Mouse (Mus musculus) left cerebral cortex, postnatal 25 days (tissue): Measurements from ENCODE around the gene Hoxa1. TPM values are rescaled to one million over a fixed set of nuclear protein-coding genes. Genes with fewer than 3 reads are reported as not detected.

Experiments used
- DNase-seq, 2 experiments: peaks; one replicate each; pipeline ENCODE4 v3.0.0; 2022; ENCODE audit warnings: low spot score in 2 of 2, mixed read lengths in 1 of 2
- intact Hi-C: fragments of 180-260 bp; cut with DNase I; formaldehyde crosslinking; loops from one replicate; pipeline ENCODE4 v1.15.1; 2025
- total RNA-seq, 2 experiments: library from RNA; stranded (reverse); gene quantifications; 2 replicates each; pipeline ENCODE4 v1.2.3; 2021

Hoxa1 gene
- total RNA-seq, 2 experiments from 2014 or later = not detected

- DNase-seq = no peak
Measured at GRCm38 (mm10) chr6:52162611-52163365, 4.7 kb upstream of the Hoxa1 start.

DNA sequence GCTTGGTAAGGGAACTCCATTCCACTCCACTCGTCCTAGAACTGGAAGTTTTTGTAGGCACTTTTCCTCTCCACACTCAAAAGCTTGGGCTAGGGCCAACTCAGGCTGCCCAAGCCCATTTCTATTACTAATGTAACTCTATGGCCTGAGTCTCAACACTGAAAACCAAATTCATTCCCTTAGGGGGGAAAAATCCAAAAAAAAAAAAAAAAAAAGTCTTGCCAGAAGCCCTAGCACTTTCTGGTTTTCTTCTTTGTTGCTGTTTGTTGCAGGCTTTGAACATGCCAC is 3.9 kb upstream of the Hoxa1 start:
- no peak for DNase-seq
- intact Hi-C loops = loop anchor here (5.0 kb wide), 3 partner anchors 40 to 150 kb away; partner anchors contain the start of genes Evx1 and Hoxa5

More at GRCm38 (mm10) chr6:52162611-52163365, 4.7 kb upstream of the Hoxa1 start:
- intact Hi-C loops = loop anchor here (5.0 kb wide), 3 partner anchors 40 to 150 kb away; partner anchors contain the start of genes Evx1 and Hoxa5

GRCm38 (mm10) chr6:52161336-52162092 is 3.4 kb upstream of the Hoxa1 start:
- no peak for DNase-seq
- intact Hi-C loops = loop anchor here (5.0 kb wide), 3 partner anchors 41 to 151 kb away; partner anchors contain the start of genes Evx1 and Hoxa5

GRCm38 (mm10) chr6:52160511-52161335 is 2.6 kb upstream of the Hoxa1 start:
- intact Hi-C loops = loop anchor here (5.0 kb wide), 3 partner anchors 42 to 152 kb away; partner anchors contain the start of genes Evx1 and Hoxa5
- DNase-seq = no peak

- DNase-seq = no peak
- intact Hi-C loops = loop anchor here (5.0 kb wide), 4 partner anchors 42 to 153 kb away; partner anchors contain the start of genes Evx1 and Hoxa5
Measured at GRCm38 (mm10) chr6:52159979-52160378, 1.9 kb upstream of the Hoxa1 start.

DNA sequence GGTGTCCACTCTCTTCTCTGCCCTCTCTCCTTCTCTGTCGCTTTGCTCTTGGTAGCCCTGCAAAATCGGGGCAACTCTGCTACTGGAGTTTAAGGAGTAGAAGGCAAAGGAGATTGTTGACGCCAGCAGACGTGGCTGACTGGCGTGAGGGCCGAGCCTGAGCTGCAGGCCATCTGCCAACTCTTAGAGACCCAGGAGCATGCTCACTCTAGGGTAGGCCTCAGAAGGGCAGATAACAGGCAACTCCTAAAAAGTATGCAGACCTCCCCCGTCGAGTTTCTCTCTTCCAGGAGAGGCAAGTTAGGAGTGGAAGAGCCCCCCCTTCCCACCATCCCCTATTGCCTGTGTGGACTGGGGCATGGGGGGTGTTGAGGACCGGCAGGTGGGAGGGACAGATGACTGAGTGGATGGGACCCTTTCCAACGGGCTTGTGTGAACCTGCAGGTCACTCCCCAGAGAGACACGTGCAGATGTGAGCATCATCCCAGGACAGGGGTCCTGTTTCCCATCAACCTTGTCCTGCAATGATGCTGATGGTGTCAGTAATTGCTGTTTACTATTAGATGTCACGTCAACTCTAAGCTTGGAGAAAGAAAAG is 1.1 kb upstream of the Hoxa1 start:
- DNase-seq = no peak
- intact Hi-C loops = loop anchor here (5.0 kb wide), 1 partner anchor 152 kb away; no protein-coding TSS in a partner anchor

GRCm38 (mm10) chr6:52157466-52158275 is 446 bp downstream of the Hoxa1 start:
- intact Hi-C loops = loop anchor here (5.0 kb wide), 1 partner anchor 150 kb away; no protein-coding TSS in a partner anchor
- no peak for DNase-seq

GRCm38 (mm10) chr6:52156551-52157200 is 1.4 kb downstream of the Hoxa1 start:
- no peak for DNase-seq
- intact Hi-C loops = loop anchor here (5.0 kb wide), 1 partner anchor 149 kb away; no protein-coding TSS in a partner anchor

DNA sequence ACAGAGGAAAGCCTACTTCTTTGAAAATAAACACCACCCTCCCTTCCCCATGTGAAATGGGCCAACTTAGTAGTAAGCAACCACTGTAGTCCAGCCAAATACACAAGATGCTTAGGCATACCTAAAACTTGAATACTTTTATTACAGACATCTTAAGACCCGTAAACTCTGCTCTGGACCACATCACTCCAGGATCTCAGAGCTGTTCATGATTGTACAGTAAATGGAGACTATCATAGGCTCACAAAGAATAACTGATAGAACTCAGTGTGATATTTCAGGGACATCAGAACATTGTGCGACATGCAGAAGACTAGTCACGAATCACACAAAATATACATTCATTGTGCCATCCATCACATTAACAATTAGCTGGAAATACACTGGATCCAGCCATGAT is 2.6 kb downstream of the Hoxa1 start:
- intact Hi-C loops = loop anchor here (5.0 kb wide), 1 partner anchor 148 kb away; no protein-coding TSS in a partner anchor
- DNase-seq = no peak

GRCm38 (mm10) chr6:52154044-52154443 is 4.1 kb downstream of the Hoxa1 start:
- no peak for DNase-seq
- intact Hi-C loops = loop anchor here (5.0 kb wide), 1 partner anchor 972 kb away; no protein-coding TSS in a partner anchor

DNA sequence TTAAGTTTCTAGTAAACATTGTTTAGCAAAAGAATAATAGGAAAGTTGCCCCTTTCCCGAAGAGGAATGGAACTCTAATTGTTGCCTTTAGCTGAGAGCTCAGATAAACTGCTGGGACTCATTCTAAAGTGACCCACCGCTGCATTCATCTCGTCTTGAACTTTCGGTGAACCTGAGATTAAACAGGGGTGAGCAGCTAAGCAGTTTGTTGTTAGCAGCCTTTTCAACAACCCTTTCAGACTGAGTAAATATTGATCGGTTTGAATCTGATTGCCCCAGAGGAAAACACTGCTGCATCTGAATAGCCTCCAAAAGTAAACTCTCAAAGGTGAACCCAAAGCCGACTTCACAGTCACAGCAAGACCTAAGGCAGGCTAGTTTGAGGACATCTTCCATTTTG is 4.8 kb downstream of the Hoxa1 start:
- intact Hi-C loops = loop anchor here (5.0 kb wide), 1 partner anchor 971 kb away; no protein-coding TSS in a partner anchor
- DNase-seq = no peak

GRCm38 (mm10) chr6:52152226-52153193 is 5.6 kb downstream of the Hoxa1 start:
- intact Hi-C loops = loop anchor here (5.0 kb wide), 1 partner anchor 970 kb away; no protein-coding TSS in a partner anchor
- DNase-seq = no peak

GRCm38 (mm10) chr6:52151571-52151970 is 6.5 kb downstream of the Hoxa1 start:
- intact Hi-C loops = loop anchor here (5.0 kb wide), 1 partner anchor 969 kb away; no protein-coding TSS in a partner anchor
- DNase-seq = no peak

DNA sequence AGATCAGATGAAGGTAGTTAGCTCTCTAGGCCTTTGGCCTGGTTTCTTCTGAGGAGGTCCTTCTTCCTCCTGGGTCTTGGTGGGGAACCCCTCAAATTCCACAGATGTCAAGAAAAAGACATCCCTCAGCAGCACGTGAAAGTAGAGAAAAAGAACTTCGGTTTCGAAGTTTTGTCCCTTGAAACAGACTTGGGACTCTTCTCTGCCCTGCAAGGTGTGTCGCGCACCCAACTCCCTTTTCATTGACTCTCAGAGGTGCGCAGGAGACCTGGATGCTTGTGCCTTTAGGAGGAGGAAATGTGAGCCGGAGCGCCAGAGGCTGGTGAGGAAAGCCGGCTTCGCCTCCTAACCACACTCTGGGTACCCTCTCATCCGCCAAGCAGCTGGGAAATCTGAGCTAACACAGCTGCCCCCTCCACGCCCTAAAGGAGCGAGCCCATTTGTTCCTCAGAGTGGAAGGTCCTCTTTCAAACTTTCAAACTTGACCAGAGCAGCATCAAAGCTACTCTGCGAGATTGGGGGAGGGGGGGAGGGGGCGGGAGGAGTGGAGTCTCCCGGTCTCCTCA is 7.6 kb downstream of the Hoxa1 start:
- intact Hi-C loops = loop anchor here (5.0 kb wide), 1 partner anchor 968 kb away; no protein-coding TSS in a partner anchor
- DNase-seq = no peak

DNA sequence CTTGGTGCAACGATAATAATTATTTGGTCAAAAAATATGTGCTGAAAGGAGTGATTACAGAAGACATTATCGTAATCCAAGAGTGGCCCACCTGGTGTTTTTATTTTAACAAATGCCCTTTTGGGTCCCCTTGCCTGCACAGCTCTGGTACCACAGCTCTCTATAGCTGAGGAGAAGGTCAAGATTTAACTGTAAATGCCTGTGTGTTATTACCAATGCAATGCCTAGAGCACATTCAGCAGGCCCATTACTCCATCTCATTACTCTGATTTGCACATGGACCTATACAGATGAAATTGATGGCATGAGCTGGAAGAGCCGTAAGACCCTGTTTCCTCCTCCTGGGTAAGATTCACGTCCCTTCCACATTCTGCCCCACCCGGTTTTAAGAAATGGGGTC is 19.0 kb downstream of the Hoxa1 start:
- intact Hi-C loops = no loop called here

GRCm38 (mm10) chr6:52138576-52138975 is 19.5 kb downstream of the Hoxa1 start:
- intact Hi-C loops = no loop called here
- no peak for DNase-seq

More for the DNA sequence above, 19.0 kb downstream of the Hoxa1 start:
- DNase-seq = no peak
